Mouse (Mus musculus): Measurements from ENCODE around the gene Hhex.
A peak's percentile ranks its signal among the peaks of the same experiment; 100 is the strongest.

Gene Hhex

DNA sequence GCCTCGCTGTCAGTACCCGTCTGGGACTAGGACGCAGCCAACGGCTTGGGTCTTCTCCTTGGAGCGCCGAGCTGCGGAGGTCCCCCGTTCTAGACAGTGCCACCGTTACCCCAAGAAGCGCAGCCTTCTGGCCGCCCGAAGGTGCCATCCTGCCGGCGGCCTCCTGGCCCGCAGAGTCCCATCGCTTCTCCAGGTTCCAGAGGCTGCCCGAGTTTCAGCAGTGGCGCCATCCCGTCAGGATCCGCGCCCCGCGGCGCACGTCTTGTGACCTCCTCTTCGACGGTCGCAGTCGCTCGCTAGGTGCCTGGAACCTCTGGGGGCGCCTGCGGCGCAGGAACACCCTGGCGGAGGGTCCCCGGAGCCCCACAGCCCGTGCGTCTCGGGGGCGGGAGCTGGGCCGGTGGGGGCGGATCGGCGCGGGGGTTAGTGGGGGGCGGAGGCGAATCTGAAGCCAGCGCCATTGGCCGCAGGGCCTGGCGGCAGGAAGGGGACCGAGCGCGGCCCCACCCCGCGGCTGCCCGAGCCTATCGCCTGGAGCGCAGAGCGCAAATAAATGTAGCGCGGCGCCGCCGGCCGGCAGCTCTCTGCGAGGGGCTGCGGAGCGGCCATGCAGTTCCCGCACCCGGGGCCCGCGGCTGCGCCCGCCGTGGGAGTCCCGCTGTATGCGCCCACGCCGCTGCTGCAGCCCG is at the start of gene Hhex:
Hhex (plus strand) TSS at position 548 of the 689 bp plus-strand sequence.
- DNase-seq, result peak; percentile 89

DNA sequence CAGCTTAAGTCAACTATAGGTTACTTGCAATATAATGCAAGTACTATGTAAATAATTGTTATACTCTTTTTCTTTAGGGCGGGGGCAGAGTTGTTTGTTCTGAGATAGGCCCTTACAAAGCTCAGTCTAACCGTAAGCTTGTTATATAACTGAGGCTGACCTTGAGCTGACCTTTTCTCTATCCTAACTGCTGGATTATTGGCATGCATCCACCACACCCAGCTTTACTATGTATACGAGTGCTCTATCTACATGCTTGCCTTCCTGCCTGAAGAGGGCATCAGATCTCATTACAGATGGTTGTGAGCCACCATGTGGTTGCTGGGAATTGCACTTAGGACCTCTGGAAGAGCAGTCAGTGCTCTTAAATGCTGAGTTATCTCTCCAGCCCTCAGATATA is 48.5 kb upstream of the Hhex start:
- DNase-seq, result no peak

DNA sequence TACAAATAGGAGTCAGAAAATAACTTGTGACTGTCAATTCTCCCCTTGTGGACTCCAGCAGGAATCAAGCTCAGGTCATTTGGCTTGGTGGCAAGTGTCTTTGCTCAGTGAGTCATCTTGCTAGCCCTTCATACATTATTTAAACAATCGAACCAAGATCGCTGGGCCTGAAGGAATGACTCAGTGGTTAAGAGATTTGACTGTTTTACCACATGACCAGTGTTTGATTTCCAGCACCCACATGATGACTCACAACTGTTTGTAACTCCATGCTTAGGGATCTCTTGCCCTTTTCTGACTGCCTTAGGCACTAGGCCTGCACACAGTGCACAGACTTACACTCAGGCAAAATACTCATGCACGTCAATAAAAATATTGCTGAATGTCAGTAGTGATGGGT is 42.7 kb upstream of the Hhex start:
- no peak for DNase-seq

DNA sequence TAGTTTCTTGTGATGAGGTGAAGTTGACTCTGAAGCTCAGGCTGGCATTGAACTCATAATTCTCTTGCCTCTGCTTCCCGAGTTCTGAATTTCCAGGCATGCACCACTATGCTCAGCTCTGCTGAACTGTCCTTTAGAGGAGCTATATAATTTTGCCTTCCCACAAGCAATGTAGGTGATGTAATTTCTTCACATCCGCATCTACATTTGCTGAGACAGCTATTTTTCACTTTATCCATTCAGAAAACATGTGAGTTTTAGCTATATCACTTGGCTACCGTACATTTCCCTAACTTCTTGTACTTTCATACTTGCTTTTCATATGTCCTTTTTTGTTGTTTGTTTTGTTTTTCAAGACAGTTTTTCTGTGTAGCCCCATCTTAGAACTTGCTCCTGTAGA is 38.3 kb upstream of the Hhex start:
- no peak for DNase-seq

DNA sequence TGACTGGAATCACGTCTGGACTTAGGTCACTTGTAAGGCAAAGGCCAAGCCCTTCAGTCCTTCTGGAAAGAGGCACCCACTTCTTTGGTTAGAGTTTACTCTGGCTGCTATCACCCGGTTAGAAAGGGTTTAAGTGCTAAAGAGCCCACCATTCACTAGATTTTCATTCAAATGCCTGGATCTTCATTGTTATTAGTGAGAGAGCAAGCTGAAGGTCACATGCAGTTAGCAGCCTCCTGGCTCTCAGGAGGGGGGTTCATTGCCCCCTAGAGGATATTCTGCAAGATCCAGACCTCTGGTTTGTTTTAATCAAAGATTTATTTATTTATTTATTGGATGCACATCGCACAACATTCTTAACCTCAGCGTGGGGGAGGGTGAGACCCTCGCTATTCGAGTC is 33.7 kb upstream of the Hhex start:
- DNase-seq, result no peak

DNA sequence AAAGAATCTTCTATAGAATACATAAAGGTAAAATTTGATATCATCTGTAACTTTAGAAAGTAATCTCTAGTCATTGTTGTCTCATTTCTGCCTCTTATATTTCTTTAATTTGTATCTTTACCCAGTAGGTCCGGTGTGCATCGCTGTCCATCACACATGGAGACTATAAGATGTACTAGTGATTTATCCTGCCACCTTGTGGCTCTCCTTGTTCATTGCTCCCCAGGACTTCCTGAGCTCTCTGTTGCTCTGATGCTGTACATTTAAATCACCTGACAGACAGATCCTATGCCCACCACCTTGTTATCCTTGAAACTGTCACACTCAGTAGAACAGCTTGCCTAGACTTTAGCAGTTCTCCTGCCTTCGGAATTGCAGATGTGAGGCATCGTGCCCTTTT is 16.3 kb upstream of the Hhex start:
- peak; percentile 15 to 43 for DNase-seq

DNA sequence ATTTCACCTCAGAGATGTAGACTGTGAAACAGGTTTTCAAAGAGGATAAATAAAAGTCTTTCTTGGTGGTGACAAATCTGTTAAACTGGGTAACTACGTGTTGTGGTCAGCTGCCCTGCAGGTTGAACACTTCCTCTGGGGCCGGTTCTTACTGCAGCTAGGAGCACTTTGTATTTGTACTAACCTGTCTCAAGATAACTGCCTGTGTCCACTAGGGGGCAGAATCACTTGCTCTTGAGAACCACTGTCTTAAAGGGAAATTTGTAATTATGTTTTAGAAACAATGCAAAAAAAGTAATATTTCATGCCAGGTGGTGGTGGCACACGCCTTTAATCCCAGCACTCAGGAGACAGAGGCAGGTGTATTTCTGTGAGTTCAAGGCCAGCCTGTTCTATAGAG is 15.0 kb upstream of the Hhex start:
- peak; percentile 36 to 63 for DNase-seq

DNA sequence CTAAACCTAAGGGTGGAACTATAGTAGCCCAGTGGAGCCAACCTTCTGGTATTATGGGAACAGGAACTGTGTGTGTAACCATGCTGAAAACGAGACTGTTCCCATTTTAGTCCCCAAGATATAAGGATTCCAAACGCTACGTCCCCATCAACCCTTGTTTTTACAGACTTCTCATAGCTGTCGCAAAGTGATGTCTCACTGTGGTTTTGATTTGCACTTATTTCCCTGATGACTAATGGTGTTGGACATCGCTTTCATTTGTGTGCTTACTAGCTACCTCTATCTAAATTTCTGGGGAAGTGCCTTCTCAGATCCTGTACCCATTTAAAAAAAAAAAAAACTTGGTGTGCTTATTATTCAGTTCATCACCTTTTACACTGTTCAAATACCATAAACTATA is 6.0 kb upstream of the Hhex start:
- DNase-seq, result no peak

DNA sequence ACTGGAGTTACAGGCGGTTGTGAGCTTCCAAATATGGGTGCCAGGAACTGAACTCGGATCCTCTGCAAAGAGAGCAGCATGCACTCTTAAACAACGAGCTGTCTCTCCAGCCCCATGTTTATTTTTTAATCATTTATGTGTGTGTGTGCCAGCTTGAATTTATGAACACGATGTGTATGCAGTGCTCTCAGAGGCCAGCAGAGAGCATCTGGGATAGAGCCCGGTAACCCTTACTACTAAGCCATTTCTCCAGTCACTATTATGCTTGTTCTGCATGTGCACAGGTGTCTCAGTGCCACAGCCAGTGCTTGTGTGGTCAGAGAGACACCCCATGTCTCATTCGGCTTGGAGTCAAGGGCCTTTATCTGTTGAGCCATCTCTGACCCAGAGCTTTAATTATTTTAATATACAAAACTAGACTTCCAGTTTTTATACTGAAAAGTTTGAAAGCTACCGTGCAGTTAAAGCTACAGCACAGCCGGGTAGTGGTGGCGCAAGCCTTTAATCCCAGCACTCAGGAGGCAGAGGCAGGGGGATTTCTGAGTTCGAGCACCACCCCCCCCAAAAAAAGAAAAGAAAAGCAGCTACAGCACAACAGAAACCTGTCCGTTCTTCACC is 3.4 kb upstream of the Hhex start:
- DNase-seq, result no peak

DNA sequence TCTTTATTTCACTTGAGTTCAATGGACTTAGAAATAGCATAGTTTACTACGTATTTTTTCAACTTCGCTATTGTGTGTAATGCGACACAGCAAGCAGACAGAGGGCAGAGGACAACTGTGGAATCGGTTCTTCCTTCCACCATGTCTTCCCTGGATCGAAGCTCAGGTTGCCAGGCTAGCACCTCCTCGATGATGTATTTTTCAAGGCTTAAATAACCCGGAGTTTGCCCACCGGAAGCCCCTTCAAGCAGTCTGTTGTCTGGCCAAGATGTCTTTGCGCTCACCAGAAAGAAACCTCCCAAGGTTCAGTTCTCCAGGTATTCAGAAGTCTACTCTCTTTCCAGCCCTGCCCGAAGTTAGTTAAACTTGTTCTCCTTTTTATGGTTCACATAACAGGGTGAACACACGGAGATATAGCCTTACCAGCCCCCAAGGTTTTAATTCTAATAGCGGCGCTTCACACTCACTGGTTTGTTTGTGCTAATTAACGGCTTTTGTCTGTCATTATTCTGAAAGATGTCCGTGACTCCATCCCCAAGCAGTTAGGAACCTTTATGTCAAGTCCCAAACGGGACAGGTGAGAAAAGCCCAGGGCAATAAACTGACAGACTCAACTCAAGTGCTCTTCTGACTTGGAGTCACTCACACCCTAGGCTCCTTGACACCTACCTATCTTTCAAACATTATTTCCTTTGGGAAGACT is 1.6 kb upstream of the Hhex start:
- no peak for DNase-seq

DNA sequence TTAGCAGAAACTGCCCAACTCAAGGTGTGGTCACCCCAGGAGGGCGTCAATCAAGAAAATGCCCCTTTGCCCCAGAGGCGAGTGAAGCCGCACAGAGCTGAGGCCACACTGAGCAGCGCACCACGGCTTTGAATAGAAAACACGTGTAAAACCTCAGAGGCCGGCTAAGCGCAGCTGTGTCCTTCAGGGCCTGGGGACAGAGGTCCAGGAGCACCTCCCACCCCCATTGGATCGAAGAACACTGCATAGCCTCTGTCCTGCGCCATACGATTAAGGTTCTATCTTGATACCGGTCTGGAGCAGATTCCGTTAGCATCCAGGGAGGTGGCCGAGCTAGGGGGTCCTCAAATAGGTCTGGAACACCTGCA is 731 bp upstream of the Hhex start:
- peak in 1 of 2 experiments; percentile 26 for DNase-seq

DNA sequence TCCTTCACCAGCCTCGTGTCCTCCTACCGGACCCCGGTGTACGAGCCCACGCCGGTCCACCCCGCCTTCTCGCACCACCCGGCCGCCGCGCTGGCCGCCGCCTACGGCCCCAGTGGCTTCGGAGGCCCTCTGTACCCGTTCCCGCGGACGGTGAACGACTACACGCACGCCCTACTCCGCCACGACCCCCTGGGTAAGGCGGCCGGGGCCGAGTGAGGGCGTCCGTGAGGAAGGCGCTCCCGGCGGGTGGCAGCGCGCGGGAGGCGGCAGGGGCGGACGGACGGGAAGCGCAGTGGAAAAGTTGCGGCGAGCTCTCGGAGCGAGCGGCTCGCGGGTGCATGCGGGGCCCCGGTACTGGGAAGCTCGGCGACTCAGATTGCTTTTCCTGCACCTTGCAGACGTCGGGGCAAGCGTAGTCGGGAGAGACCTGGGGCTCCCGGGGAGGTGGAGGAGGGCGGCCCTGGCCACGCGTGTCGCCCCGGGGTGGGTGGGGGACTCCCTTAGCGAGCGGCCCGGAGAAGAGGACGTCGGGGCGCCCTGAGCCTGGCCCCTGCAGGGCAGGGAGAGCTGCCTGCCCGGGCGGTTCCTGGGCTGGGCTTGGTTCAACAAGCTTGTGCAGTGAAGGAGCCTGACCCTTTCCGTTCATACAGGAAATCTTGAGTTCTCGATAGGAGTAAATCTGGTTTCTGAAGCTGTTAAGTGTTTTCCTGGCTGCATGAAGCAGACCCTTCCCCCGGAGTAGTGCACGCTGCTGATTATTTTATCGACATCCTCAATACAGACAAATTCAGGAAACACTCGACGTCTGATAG is 637 bp downstream of the Hhex start:
- DNase-seq, result peak; percentile 72

DNA sequence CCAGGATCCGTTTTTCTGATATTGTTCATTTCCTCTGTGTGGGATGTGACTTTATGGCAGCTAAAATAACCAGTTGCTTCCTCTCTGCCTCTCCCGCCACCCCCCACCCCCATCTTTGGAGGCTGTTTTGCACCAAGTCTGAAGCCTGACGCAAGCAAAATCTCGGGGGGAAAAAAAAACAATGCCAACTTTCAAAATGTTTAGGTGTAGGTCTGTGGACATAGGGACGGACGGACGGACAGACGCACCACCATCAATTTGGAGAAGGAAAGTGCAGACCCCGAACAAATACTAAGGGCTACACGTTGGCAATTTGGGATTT is 1.2 kb downstream of the Hhex start:
- no peak for DNase-seq

DNA sequence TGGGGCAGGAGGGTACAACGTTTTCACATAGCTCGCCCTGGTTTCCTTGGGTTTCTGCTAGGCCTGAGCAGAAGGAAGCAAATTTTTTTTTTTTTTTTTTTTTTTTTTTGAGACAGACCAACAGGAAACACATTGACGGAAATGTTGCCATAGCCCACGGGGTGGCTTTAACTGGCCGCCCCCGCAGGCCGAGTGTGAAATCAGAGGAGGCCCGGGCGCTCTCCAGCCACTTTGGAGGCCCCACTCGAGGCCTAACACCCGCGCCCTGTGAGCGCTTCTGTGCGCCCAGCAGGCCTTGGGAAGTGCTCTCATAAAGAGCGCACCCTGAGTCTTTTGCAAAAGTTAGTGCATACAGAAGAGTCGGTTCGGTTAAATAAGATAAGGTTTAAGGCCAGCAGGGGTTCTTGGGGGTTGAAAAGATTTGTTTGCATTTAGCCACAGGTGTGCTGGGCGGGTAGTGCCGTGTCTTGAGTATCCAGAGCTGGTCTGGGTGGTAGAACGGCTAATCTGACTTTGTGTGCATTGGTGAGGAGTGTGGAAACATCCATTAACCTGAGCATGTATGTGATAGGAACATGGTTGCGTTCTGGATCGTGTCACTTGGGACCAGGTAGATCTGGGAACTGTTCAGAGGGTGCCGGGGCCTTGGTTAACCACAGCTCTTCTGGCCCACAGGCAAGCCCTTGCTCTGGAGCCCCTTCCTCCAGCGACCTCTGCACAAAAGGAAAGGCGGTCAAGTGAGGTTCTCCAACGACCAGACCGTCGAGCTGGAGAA is 2.1 kb downstream of the Hhex start:
- peak; percentile 40 to 55 for DNase-seq

DNA sequence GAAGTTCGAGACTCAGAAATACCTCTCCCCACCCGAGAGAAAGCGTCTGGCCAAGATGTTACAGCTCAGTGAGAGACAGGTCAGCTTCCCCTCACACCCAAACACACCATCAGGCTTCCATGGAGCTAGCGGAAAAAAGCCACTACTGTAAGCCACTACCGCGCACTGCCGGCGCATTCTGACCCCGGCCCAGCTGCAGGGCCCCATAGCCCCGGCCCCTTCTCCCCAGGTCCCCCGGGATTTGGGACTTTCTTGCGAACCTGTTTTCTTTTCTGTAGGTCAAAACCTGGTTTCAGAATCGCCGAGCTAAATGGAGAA is 2.6 kb downstream of the Hhex start:
- DNase-seq, result no peak

DNA sequence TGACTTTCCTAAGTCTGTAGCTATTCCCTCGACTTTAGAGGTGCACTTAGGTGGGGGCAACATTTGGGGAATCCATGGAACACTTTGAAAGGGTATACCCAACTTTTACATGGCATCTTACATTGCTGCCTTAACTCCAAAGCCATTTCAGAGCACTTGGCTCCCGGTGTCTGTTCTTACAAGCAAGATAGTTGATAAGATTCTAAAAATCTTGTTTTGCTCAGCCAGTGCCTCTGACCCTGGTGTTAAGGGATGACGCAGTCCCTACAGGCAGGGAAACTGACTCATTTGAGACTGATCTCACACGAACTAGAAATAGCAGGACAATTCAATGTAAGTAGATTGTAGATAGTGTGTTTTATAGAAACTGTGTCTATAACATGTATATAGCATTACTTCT is 5.6 kb downstream of the Hhex start:
- DNase-seq, result no peak

DNA sequence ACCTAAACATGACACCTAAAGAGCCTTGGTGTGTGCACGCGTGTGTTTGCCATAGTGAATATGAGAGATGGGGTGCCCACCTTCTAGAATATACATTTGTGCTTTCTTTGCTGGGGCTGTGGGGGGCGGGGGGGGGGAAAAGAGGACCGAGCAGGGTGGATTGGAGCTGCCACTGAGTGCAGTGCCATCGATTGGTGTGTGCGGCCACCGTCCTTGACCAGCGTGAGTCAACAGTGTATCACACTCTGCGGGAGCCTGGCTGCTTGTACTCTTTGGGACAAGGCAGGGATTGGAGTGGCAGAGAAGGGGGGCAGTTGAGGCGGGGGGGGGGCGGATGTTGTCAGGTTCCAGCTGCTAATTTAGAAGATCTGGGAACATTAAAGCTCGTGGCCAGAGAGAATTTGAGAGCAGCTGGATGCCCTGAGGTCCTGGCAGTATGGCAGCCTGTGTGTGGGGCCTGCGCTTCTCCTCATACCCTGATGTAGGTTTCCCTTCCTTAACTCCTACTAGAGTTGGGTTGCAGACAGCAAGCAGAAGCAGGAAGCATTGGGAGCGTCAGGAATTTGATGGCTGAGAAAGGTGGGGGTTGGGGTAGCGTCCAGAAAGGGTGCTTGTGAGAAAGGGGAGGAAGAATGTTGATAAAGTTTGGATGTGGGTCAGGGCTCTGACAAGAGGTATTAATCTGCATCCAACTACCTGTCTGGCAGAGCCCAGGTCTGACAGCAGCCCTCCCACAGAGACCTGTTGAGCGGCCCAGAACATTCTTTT is 6.3 kb downstream of the Hhex start:
- no peak for DNase-seq

DNA sequence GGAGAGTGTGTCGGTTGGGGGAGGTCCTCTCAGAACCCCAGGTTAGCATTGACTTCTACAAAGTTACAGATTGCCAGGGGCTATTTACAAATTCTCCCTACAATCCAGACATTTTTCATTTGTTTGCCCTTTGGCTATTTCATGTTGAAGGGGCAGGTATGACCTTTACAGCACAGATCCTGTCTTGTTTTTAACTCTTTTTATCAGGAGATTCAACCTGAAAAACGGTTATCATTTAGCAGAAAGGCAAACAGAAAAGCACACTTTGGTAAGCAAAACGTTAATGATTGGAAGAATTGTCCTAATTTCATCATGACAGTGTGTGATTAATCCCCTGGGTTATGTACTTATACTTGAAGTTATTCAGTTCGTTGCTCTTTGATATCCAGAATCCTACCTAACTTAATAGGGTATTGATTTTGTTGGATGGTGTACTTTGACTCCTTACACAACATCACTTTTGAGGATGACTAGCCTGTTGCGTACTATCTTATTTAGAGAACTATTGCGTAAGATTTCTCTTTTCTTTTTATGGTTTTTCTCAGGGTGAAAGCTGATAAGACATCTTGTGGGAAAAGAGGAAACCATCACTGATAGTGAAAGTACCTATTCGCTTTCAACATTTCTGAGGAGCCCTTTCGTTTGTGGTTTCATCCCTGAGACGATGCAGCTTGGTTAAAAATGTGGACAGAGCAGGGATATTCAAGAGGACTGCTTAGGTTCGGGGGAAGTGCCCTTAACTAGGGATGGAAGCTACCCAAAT is 8.1 kb downstream of the Hhex start:
- no peak for DNase-seq

DNA sequence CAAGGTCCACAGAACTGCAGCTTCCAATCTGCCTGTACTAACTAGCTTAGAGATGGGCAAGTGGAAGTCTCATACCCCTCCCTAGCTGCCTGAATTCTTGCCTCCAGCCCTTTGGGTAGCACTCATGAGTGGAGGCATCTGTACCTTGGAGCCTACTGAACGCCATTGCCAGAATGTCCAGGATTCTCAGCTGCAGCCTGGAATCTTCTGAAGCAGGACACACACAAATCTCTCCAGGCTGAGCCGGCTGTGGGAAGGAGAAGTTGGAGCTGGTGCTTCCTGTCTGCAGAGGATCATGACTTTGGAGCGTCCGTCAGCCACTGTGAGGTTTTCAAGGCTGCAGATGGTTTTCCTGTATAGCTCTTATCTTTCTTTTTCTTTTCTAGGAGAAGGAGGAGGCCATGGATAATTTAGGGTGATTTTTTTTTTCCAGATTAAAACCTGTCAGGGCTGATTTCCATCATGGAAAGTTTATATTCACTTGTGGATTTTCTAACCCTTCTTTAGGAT is 9.1 kb downstream of the Hhex start:
- DNase-seq, result no peak

DNA sequence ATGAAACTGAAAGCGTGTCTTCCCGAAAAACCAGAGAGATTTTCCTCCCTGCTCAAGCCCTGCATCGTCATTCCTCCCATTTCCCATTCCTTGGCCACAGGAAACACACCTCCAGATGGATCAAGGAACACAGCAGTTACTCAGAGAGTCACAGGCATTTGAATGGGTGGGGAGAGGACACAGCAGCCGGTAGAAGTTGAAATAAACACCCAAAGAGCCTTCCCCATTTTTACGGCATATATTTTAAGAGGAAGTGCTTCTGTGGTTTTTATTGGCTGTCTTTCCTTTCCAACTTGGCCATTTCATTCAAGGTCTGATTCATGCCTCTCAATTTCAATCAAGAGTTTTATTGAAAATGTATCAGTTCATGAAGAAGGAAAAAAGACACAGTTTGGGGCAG is 13.6 kb downstream of the Hhex start:
- DNase-seq, result no peak

DNA sequence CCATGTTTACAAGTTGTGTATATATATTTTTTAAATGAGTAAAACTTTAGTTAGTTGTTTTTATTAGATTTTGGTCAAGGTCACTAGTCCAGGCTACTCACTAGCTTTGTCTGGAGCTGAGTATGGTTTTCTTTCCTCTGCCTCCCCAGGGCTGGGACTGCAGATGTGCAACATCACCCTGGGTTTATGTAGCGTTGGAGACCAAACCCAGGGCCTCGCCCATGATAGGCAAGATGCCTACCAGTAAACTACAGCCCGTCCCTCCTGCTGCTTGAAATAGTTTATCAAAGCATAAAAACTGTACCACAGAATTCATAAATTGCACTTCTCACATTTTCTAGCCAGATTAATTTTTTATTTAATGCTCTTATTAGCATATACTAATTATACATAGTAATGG is 14.6 kb downstream of the Hhex start:
- DNase-seq, result no peak
